Mouse (Mus musculus): ENCODE results near the gene Fcamr. TPM values are rescaled to one million over a fixed set of nuclear protein-coding genes. Genes with fewer than 3 reads are reported as not detected.

Fcamr gene
- polyA plus RNA-seq, 1 experiment from 2014 or later = not detected

DNA sequence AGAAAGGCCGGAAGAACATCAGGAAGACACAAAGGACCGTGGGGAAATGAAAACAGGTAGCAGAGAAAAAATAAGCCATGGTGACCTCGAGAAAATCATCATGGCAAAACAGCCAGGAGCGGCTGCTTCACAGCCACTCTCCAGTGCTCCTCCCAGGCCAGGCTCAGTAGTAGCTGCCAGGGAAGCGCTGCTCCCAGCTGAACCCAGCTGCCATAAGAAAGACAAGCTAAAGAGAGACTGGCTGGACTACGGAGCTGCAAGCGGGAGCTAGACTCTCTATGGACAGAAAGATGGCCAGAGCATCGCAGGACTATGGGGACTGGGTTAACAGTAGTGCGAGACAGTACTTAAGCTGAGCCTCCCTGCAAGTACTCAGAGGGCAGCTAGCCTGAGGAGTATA lies 54.1 kb downstream of the Fcamr start:
- Histone ChIP-seq H3K36me3 (replicated peaks) (no peaks in the 10 kb centered on the region), H3K4me1 (replicated peaks) (no peaks in the 10 kb centered on the region), H3K4me3 (replicated peaks) (no peak overlapping the region), H3K9ac (no peak overlapping the region), H3K4me2 (no peak overlapping the region), H3K27me3 (no peaks in the 10 kb centered on the region), H3K27ac (replicated peaks) (no peak overlapping the region), H3K9me3 (replicated peaks) (no peaks in the 10 kb centered on the region)
- ATAC-seq (ENCODE audit: insufficient read depth) = no peak
- WGBS (ENCODE audit: insufficient replicate concordance) = 65% methylated on average over 9 of the region's 9 CpGs

DNA sequence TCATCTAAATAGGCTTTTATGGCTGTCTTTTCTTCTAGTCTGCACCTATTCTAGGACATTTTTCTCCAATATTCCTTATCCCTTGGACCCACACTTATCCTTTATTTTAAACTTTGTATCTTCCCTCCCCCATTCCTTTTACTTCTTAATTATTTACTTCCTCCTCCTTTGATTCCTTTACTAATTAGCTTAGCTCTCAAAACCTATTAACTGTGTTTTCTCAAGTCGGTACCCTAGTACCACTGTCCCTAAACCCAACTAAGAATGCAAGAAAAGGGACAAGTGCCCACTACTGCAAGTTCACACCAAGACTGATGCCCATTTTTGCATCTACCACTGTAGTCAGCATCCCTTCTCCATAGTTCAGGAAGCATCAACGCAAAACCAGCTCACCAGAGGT lies 55.0 kb downstream of the Fcamr start:
- Histone ChIP-seq H3K4me3 (replicated peaks) (no peak overlapping the region), H3K4me2 (no peak overlapping the region), H3K9ac (no peak overlapping the region), H3K36me3 (replicated peaks) (no peaks in the 10 kb centered on the region), H3K27me3 (no peaks in the 10 kb centered on the region), H3K27ac (replicated peaks) (no peak overlapping the region), H3K9me3 (replicated peaks) (no peaks in the 10 kb centered on the region), H3K4me1 (replicated peaks) (no peaks in the 10 kb centered on the region)
- WGBS (ENCODE audit: insufficient replicate concordance) = 61% methylated on average over 2 of the region's 2 CpGs
- ATAC-seq (ENCODE audit: insufficient read depth) = no peak

GRCm38 (mm10) chr1:130857456-130857855 lies 56.8 kb downstream of the Fcamr start:
- Histone ChIP-seq H3K4me2 (no peak overlapping the region), H3K4me3 (replicated peaks) (no peak overlapping the region), H3K9me3 (replicated peaks) (no peaks in the 10 kb centered on the region), H3K27me3 (no peaks in the 10 kb centered on the region), H3K36me3 (replicated peaks) (no peaks in the 10 kb centered on the region), H3K9ac (no peak overlapping the region), H3K4me1 (replicated peaks) (no peaks in the 10 kb centered on the region), H3K27ac (replicated peaks) (no peak overlapping the region; the same call in 1 of the 2 replicates)
- 69% methylated on average over 4 of the region's 4 CpGs for WGBS (ENCODE audit: insufficient replicate concordance)
- ATAC-seq (ENCODE audit: insufficient read depth) = 0 out of 2 replicates have a peak, but pooled peaks have one; percentile 34

GRCm38 (mm10) chr1:130864238-130864637 lies 63.5 kb downstream of the Fcamr start:
- no peak for ATAC-seq (ENCODE audit: insufficient read depth)
- H3K9ac ChIP-seq = no peak overlapping the region
- WGBS (ENCODE audit: insufficient replicate concordance) = 22% methylated on average over 4 of the region's 4 CpGs
- no peaks in the 10 kb centered on the region for H3K36me3 ChIP-seq (replicated peaks)
- no peaks in the 10 kb centered on the region for H3K9me3 ChIP-seq (replicated peaks)
- no peak overlapping the region for H3K27ac ChIP-seq (replicated peaks)
- no peak overlapping the region for H3K4me3 ChIP-seq (replicated peaks)
- no peaks in the 10 kb centered on the region for H3K4me1 ChIP-seq (replicated peaks)
- no peaks in the 10 kb centered on the region for H3K27me3 ChIP-seq
- no peak overlapping the region for H3K4me2 ChIP-seq

Other genes with a start within 250 kb of the Fcamr start
- gene Zp3r, start 171.3 kb upstream of the Fcamr start, polyA plus RNA-seq (2015; fragmentation: Nextera tagmentation; extraction: Ambion mirVana) = not detected in 2 replicates
- gene C4bp, start 139.3 kb upstream of the Fcamr start, polyA plus RNA-seq (2015; fragmentation: Nextera tagmentation; extraction: Ambion mirVana) = 2.7 and 4.8 TPM in 2 replicates
- not detected in 2 replicates for gene Gm29427, start 85.1 kb upstream of the Fcamr start, polyA plus RNA-seq (2015; fragmentation: Nextera tagmentation; extraction: Ambion mirVana)
- gene Yod1, start 83.6 kb upstream of the Fcamr start, polyA plus RNA-seq (2015; fragmentation: Nextera tagmentation; extraction: Ambion mirVana) = 42.2 and 42.3 TPM in 2 replicates
- gene Pfkfb2, start 71.6 kb upstream of the Fcamr start, polyA plus RNA-seq (2015; fragmentation: Nextera tagmentation; extraction: Ambion mirVana) = 5.2 and 5.9 TPM in 2 replicates
- 7.4 and 7.8 TPM in 2 replicates for gene AA986860, start 68.9 kb upstream of the Fcamr start, polyA plus RNA-seq (2015; fragmentation: Nextera tagmentation; extraction: Ambion mirVana)
- gene Pigr, start 25.8 kb downstream of the Fcamr start, polyA plus RNA-seq (2015; fragmentation: Nextera tagmentation; extraction: Ambion mirVana) = 0.24 and 0.40 TPM in 2 replicates
- gene Fcmr, start 64.8 kb downstream of the Fcamr start, polyA plus RNA-seq (2015; fragmentation: Nextera tagmentation; extraction: Ambion mirVana) = not detected in 2 replicates
- gene Il24, start 86.6 kb downstream of the Fcamr start, polyA plus RNA-seq (2015; fragmentation: Nextera tagmentation; extraction: Ambion mirVana) = not detected in 2 replicates
- gene Il20, start 110.5 kb downstream of the Fcamr start, polyA plus RNA-seq (2015; fragmentation: Nextera tagmentation; extraction: Ambion mirVana) = not detected in 2 replicates
- not detected in 2 replicates for gene Il19, start 139.2 kb downstream of the Fcamr start, polyA plus RNA-seq (2015; fragmentation: Nextera tagmentation; extraction: Ambion mirVana)
- not detected in 2 replicates for gene Il10, start 218.9 kb downstream of the Fcamr start, polyA plus RNA-seq (2015; fragmentation: Nextera tagmentation; extraction: Ambion mirVana)

Data from liver, embryonic 15.5 days (tissue).